Mouse (Mus musculus): ENCODE data around the gene 5730480H06Rik. TPM values are rescaled to one million over a fixed set of nuclear protein-coding genes. Genes with fewer than 3 reads are reported as not detected.

Gene 5730480H06Rik
- polyA plus RNA-seq, 1 experiment from 2014 or later: 25.3 TPM

- WGBS: 79% methylated on average over 2 of the region's 2 CpGs
- Histone ChIP-seq H3K9me3 (replicated peaks) (no peaks in the 10 kb centered on the region), H3K27me3 (no peaks in the 10 kb centered on the region), H3K4me1 (no peaks in the 10 kb centered on the region), H3K9ac (no peak overlapping the region), H3K4me2 (replicated peaks) (no peak overlapping the region), H3K27ac (no peak overlapping the region), H3K4me3 (no peak overlapping the region), H3K36me3 (no peaks in the 10 kb centered on the region)
- ATAC-seq (ENCODE audit: low FRiP score): no peak
Observed at GRCm38 (mm10) chr5:48460221-48460620, 132.5 kb downstream of the 5730480H06Rik start.
